Mouse (Mus musculus): ENCODE data around the gene Erf.

The Erf gene

GRCm38 (mm10) chr7:25250141-25250972 lies at the start of gene Erf:
Gene Erf, minus strand, starts transcription at chr7:25250761.
- DNase-seq: peak; percentile 98

- DNase-seq: peak; percentile 89 to 93
These were observed 47.1 kb upstream of the Erf start, which contains the start of gene Pafah1b3 for GRCm38 (mm10) chr7:25297454-25298325. Gene Pafah1b3, minus strand, starts transcription at chr7:25297986.

DNA sequence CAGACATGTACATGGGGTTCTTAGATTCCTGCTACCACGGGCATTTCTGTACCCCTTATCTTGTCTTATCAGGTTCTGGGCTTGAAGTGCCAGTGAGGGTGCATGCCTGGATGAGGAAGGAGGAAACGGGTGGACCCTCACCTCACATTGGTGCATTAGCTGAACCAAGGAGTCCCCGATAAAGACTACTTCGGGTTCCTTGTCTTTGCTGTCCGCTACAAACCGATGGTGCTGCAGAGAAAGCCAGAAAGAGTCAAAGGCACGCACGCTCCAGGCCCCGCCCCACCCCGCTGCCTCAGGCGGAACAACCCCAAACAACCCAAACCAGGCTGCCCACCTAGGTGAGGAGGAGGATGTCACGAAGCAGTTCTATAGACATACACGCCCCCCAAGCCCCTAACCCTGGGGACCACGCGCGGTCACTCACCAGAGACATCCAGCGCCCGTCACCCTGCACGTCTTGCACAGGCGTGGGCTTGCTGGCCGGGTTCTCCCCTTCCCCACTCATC lies 46.4 kb upstream of the Erf start:
- DNase-seq: peak; percentile 70 to 76

GRCm38 (mm10) chr7:25294960-25295722 lies 44.6 kb upstream of the Erf start:
- DNase-seq: peak in 1 of 2 experiments; percentile 5

DNA sequence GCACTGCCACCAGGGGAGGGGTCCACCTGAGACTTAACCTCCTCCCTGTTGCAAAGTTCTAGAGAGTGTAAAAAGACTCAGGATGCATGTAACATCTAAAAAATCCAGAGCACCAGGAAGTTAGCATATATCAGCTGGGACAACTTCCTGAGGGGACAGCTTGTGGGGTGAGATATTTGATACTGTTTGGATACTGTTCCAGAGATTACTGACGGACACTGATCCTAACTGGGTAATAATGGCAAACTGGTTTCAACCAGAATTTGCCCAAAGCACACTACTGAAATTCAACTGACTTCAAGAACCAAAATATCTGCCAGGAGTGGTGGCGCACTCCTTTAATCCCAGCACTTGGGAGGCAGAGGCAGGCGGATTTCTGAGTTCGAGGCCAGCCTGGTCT lies 43.9 kb upstream of the Erf start:
- no peak for DNase-seq

GRCm38 (mm10) chr7:25293191-25293739 lies 42.7 kb upstream of the Erf start:
- DNase-seq: no peak

DNA sequence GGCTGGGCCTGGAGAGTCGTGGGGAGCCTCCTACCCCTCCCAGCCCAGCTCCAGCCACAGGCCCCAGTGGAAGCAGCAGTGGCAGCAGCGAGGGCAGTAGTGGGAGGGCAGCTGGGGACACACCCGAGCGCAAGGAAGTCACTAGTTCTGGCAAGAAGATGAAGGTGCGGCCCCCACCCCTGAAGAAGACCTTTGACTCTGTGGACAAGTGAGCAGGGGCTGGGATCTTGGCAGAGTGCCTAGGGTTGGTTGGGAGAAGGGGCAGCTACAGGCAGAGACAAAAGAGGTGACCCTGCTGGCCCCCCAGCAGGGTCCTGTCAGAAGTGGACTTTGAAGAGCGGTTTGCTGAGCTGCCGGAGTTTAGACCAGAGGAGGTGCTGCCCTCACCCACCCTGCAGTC lies 41.5 kb upstream of the Erf start:
- DNase-seq: peak in 1 of 2 experiments; percentile 27

GRCm38 (mm10) chr7:25290911-25291310 lies 40.4 kb upstream of the Erf start:
- DNase-seq: peak; percentile 74 to 79

DNA sequence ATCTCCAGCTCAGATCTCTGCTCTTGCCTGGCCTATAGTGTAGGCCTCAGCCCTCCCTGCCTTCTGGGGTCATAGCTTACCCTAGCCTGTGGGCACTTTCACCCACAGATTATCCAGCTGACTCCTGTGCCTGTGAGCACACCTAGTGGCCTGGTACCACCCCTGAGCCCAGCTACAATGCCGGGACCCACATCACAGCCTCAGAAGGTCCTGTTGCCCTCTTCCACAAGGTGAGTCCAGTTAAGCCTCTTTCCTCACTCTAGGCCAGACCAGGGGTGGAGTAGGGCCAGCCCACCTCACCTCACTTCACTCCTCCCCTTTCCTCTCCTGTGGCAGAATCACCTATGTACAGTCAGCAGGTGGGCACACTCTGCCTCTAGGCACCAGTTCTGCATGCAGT lies 39.9 kb upstream of the Erf start:
- no peak for DNase-seq

GRCm38 (mm10) chr7:25289925-25290324 lies 39.4 kb upstream of the Erf start:
- DNase-seq: no peak

DNA sequence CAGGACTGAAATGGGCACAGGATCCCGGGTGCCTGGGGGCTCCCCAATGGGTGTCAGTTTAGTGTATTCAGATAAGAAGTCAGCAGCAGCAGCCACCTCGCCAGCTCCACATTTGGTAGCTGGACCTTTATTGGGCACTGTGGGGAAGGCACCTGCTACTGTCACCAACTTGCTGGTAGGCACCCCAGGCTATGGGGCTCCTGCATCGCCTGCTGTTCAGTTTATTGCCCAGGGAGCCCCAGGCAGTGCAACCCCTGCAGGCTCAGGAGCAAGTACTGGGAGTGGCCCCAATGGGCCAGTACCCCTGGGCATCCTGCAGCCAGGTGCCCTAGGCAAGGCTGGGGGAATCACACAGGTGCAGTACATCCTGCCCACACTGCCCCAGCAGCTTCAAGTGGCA lies 38.2 kb upstream of the Erf start:
- no peak for DNase-seq

DNA sequence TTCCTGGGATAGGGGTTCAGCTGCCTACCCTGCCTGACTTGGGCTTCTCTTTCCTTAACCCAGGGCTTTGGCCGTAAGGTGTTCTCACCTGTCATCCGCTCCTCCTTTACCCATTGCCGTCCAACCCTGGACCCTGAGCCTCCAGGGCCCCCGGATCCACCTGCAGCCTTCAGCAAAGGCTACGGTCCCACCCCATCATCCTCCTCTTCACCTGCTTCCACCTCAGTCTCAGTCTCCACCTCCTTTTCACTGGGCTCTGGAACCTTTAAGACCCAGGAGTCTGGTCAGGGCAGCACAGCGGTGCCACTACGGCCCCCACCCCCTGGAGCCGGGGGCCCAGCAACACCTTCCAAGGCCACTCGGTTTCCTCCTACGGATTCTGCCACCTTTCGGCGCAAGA lies 37.5 kb upstream of the Erf start:
- DNase-seq: no peak

- peak in 1 of 2 experiments; percentile 8 for DNase-seq
These were observed 36.4 kb upstream of the Erf start for GRCm38 (mm10) chr7:25286989-25287388.

DNA sequence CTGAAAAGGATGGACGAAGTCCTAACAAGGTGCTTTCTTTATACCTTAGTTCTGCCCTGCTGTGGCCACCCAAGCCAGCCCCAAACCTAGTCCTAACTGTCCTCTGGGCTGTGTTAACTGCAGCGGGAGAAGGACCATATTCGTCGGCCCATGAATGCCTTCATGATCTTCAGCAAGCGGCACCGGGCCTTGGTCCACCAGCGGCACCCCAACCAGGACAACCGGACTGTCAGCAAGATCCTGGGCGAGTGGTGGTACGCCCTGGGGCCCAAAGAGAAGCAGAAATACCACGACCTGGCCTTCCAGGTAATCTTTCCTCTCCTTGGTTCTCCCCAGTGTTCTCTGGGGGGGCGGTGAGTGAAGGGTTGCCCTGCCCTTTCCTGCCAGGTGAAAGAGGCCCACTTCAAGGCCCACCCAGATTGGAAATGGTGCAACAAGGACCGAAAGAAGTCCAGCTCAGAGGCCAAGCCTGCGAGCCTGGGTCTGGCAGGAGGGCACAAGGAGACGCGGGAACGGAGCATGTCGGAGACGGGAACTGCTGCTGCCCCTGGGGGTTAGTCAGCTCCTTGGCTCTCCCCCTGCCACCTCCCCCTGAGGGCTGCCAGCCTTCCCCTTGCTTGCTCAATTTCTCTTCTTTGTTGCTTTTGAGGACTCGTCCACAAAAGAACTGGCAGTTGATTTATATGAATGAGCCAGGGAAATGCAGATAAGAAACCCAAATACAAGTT lies 35.1 kb upstream of the Erf start:
- no peak for DNase-seq

DNA sequence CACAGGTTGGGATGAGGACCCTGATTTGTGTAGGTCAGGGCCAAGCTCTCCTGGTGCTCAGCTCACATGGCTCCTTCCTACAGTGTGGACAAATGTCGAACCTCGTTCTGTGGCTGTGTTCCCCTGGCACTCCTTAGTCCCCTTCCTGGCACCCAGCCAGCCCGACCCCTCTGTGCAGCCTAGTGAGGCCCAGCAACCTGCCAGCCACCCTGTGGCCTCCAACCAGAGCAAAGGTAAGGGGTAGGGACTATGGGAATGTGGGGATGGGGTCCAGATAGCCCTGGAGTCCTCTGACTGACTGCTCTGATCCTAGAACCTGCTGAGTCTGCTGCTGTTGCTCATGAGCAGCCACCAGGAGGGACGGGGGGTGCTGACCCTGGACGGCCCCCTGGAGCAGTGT lies 34.2 kb upstream of the Erf start:
- peak in 1 of 2 experiments; percentile 33 for DNase-seq

DNA sequence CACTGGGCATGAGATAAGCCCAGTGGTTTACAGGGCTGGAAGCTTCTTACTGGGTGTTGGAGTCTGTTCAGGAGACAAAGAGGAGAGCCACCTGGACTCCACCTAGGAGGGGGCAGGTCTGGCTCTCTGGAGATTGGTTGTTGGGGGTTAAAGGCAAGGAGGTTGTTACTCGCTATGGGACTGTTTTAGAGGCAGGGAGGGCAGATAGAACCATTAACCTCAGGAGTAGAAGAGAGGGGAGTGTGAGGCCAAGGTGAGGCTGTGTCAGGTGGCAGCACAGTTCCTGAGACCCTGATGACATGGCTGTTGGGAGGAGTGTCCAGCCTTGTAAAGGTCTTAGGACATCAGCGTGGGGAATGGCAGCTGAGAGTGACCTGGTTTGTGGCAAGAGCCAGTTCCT lies 33.6 kb upstream of the Erf start:
- no peak for DNase-seq

DNA sequence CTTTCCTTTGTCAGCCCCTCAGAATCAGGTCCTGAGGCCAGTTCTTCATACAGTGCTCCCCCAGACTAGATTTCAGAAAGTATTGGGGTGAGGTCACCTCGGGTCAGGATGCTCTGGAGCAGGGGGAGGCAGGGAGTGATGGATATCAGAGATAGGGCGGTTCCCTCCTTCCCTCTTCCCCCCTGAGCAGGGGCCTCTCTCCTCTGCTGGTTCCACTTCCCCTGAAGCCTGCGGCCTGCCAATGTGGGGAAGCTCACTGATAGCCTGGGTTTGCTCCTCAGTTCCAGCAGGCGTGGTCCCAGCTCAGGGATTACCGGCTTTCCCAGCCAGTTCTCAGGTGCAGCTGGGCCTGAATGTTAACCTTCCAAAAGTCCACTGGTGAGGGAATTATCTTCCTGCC lies 33.1 kb upstream of the Erf start:
- DNase-seq: peak in 1 of 2 experiments; percentile 16

DNA sequence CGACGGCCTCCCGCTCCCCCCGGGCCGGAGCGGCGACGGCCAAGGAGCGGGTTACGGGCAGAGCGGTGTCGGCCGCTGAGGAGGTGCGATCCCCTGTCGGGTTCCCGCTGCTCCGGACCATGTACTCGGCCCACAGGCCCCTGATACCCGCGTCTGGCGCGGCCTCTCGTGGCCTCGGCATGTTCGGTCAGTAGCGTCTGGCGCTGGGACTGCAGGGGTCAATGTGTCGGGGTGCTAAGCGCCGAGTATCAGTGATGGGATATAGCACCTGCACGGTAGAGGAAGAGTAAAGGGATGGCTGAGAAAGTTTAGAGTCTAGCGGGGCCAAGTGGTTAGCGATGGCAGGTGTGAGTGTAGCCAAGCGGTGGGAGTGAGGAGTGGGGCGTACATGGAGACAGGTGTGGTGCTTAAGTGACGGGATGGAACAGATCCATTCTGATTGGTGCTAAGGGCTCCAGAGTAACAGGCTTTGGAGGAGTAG lies 32.2 kb upstream of the Erf start:
- peak; percentile 60 to 78 for DNase-seq

DNA sequence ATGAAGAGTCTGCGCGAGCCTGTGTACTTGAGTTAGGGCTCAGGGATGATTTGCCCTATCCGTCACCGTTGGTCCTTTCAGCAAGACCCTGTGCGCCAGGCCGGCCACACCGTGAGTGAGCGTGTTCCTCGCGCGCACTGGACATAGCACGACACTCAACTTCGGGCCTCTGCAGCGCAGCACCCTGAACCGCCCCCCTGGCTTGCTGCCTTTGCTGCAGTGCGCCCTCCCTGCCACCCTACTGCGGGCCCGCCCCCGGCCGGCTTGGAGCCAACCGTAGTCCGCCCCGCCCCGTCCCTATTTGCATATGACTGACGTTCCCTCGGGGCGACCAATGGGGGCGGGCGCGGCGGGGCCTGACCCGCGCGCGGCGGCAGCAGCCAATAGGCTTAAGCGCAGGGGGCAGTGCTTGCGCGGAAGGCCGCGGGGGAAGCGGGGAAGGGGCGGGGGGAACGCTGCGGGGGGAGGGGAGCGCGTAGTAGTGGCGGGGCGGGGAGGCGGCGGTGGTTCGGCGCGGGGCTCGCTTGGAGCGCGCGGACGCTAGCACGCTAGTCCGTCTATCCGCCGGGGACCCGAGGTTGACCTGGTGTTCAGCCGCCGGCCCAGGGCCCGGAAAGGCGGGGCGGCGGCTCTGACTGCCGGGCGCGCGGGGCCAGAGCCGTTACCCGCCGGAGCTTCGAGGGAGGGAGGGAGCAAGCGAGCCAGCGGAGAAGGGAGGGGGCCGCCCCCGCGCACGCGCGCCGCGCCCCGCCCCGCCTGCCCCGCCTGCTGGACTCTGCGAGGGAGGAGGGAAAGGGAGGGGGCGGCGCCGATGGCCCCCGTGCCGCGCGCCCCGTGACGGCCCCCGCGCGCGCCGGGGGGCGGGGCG lies 31.4 kb upstream of the Erf start:
- peak; percentile 99 for DNase-seq

GRCm38 (mm10) chr7:25281166-25281733 lies 30.7 kb upstream of the Erf start:
- no peak for DNase-seq

Measured in kidney, postnatal 4 days (tissue).